Mouse (Mus musculus): ENCODE results near the gene Kirrel. TPM values are rescaled to one million over a fixed set of nuclear protein-coding genes. Genes with fewer than 3 reads are reported as not detected.

Gene Kirrel
- polyA plus RNA-seq, 1 experiment: 10.2 TPM

DNA sequence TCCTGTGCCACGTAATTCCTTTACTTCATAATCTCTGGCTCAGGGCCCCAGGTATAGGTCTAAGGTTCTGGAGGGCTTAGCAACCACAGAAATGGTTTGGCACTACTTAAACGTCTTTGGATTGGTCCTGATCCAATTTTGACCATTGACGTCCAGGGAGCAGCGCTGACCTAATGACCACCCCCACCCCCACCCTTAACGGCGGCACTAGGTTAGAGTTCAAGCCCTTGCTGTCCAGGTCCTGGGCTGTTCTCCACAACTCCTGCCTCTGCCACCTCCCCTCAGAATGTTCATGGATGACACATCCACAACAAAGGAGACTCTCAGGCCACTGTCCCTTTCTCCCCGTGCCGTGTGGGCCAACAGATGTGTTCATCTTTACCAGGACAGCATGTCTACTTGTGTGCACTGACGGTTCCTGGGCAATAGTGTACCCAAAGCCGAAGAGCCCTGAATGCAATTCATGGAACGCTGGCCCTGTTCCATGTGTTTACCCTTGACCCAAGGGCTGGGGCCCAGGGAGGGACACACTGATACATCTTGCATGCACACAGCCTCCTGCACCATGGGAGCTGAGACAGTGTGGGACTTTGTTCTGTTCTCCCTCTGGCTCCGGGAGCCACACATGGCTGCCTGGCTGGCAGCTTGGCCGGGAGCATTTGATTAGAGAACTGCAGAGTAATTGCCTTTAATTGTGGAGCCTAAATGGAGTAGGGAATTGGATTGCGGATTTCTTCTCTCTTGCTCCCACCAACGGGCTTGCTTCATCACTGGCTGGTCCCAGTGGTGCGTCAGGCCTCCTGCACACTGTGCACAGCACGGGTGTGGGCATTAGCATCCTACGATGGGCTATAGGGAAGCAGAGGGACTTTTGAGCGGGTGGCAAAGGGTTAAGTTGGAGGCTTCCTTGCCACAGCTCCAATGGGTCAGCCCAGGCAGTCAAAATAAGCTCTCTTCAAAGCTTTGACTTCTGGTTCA, 76.3 kb downstream of the Kirrel start:
- WGBS: 54% methylated on average over 19 of the region's 19 CpGs
- TF ChIP-seq POLR2A (IDR thresholded peaks at IDR 0.05; ENCODE audit: low read depth, low read length) (no peak), CTCF (conservative IDR thresholded peaks at IDR 0.05; ENCODE audit: insufficient read depth, insufficient read length, low read depth, low read length) (no peak)
- H3K4me3 ChIP-seq (ENCODE audit: insufficient read depth, low read depth, low read length): no peak overlapping the region
- no peaks in the 10 kb centered on the region for H3K4me1 ChIP-seq (ENCODE audit: control insufficient read depth, insufficient read depth, low read length)
- no peaks in the 10 kb centered on the region for H3K36me3 ChIP-seq (ENCODE audit: control insufficient read depth, insufficient read depth, low read length)
- no peaks in the 10 kb centered on the region for H3K27me3 ChIP-seq (replicated peaks; ENCODE audit: control insufficient read depth, insufficient read depth, low read length)
- H3K27ac ChIP-seq (ENCODE audit: insufficient read depth, low read depth, low read length): no peak overlapping the region
- DNase-seq: no peak

DNA sequence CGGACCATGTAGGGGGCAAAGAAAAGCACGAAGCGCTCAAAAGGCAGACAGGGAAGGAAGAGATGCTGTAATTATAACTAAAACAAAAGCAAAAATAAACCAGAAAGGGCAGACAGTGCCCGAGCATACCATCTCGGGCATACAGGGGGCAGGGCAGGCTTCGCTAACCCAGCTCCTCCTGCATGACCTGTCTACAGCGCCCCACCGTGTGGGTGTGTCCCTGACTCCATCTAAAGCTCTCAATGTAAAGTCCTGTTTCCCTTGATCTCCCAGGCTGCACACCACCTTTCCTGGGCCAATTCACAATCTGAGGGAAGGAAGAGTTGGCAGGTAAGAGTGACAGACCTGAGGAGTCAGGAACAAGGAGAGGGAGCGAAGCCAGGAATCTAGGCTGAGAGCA, 77.3 kb downstream of the Kirrel start:
- H3K4me1 ChIP-seq (ENCODE audit: control insufficient read depth, insufficient read depth, low read length): no peaks in the 10 kb centered on the region
- DNase-seq: no peak
- no peaks in the 10 kb centered on the region for H3K36me3 ChIP-seq (ENCODE audit: control insufficient read depth, insufficient read depth, low read length)
- TF ChIP-seq POLR2A (IDR thresholded peaks at IDR 0.05; ENCODE audit: low read depth, low read length) (no peak), CTCF (conservative IDR thresholded peaks at IDR 0.05; ENCODE audit: insufficient read depth, insufficient read length, low read depth, low read length) (no peak)
- 87% methylated on average over 9 of the region's 9 CpGs for WGBS
- no peak overlapping the region for H3K27ac ChIP-seq (ENCODE audit: insufficient read depth, low read depth, low read length)
- H3K4me3 ChIP-seq (ENCODE audit: insufficient read depth, low read depth, low read length): no peak overlapping the region
- H3K27me3 ChIP-seq (replicated peaks; ENCODE audit: control insufficient read depth, insufficient read depth, low read length): no peaks in the 10 kb centered on the region

DNA sequence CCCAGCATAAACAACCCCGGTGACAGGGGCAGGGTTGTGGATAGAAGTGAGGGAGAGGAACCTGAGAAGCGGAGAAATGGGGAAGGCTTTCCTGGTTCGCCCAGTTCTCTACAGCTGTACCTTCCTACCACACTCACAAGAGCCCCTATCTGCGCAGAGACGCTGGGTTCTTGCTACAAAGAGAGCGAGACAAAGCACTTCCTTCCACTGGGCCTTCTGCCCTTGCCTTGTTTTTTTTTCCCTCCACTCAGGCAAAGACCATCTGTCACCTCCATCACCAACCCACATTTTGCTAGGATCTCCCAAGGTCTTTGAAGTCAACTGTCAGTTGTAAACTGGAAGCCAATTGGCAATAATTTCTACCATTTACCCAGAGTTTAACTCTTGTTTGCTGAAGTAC, 80.8 kb downstream of the Kirrel start:
- 59% methylated on average over 6 of the region's 6 CpGs for WGBS
- no peak for DNase-seq
- Histone ChIP-seq H3K36me3 (ENCODE audit: control insufficient read depth, insufficient read depth, low read length) (no peaks in the 10 kb centered on the region), H3K27ac (ENCODE audit: insufficient read depth, low read depth, low read length) (no peak overlapping the region), H3K4me1 (ENCODE audit: control insufficient read depth, insufficient read depth, low read length) (no peaks in the 10 kb centered on the region), H3K27me3 (replicated peaks; ENCODE audit: control insufficient read depth, insufficient read depth, low read length) (no peaks in the 10 kb centered on the region), H3K4me3 (ENCODE audit: insufficient read depth, low read depth, low read length) (no peak overlapping the region)
- no peak for TF ChIP-seq CTCF (conservative IDR thresholded peaks at IDR 0.05; ENCODE audit: insufficient read depth, insufficient read length, low read depth, low read length)
- no peak for TF ChIP-seq POLR2A (IDR thresholded peaks at IDR 0.05; ENCODE audit: low read depth, low read length)

DNA sequence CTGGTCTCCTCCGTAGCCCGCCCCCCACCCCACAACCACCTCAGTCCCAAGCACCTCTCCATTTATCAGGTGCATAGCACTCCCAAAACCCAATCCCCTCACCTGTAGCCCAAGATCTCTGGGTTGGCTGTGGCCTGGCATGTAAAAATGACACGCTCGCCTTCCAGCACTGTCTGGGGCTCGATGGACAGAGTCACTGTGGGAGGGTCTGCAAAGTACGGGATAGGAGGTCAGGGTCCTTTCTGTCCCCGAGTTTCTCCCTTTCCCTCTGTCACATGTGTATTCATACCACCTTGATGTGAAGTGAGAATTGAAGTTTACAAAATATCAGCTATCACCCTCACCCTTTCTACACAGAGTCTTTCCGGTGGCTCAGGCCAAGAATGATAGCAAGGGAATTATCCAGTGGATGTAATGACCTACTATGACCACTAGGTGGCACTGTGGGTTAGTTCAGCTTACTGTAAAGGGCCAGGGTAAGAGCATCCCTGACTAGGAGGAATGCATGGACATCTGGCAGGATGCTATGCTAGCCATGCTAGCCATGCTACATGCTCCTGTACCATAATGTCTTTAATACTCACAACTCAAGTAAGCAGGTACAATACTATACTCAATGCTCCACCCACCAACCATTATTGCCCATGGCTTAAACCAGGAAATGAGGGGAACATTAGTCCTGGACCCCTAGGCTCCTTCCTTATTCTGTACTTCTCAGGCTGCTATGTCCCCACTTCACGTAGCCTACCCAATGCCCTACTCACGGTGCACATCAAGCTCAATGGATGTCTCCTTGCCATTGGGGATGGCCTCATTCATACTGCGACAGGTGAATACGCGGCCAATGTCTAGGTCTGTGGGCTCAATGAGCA, 84.6 kb downstream of the Kirrel start:
- WGBS: 75% methylated on average over 13 of the region's 13 CpGs

DNA sequence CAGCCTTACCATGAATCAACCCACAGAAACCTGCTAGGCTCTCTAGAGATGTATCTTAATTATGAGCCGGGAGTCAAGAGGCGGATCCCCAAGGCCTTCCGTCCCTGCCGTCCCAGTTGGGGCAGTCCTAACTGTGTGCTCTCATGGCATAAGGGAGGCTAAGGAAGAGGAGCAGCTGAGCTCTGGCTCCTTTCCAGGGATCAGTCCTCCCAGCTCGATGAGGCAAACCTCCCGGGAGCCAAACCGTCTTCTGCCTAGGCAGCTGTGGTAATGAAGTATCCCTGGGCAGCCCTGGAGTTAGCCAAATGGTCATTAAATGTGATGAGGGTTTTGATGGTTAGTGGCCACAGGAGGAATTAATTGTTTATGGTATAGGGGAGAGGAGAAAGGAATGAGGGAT, 87.4 kb downstream of the Kirrel start:
- Histone ChIP-seq H3K4me1 (ENCODE audit: control insufficient read depth, insufficient read depth, low read length) (no peaks in the 10 kb centered on the region), H3K27ac (ENCODE audit: insufficient read depth, low read depth, low read length) (no peak overlapping the region), H3K36me3 (ENCODE audit: control insufficient read depth, insufficient read depth, low read length) (no peaks in the 10 kb centered on the region), H3K4me3 (ENCODE audit: insufficient read depth, low read depth, low read length) (no peak overlapping the region), H3K27me3 (replicated peaks; ENCODE audit: control insufficient read depth, insufficient read depth, low read length) (no peaks in the 10 kb centered on the region)
- TF ChIP-seq CTCF (conservative IDR thresholded peaks at IDR 0.05; ENCODE audit: insufficient read depth, insufficient read length, low read depth, low read length) (no peak), POLR2A (IDR thresholded peaks at IDR 0.05; ENCODE audit: low read depth, low read length) (no peak)
- DNase-seq: peak; percentile 7
- WGBS: 48% methylated on average over 7 of the region's 7 CpGs

More for the DNA sequence above, 84.6 kb downstream of the Kirrel start:
- no peak overlapping the region for H3K27ac ChIP-seq (ENCODE audit: insufficient read depth, low read depth, low read length)
- H3K27me3 ChIP-seq (replicated peaks; ENCODE audit: control insufficient read depth, insufficient read depth, low read length): no peaks in the 10 kb centered on the region
- no peaks in the 10 kb centered on the region for H3K36me3 ChIP-seq (ENCODE audit: control insufficient read depth, insufficient read depth, low read length)
- no peaks in the 10 kb centered on the region for H3K4me1 ChIP-seq (ENCODE audit: control insufficient read depth, insufficient read depth, low read length)
- no peak overlapping the region for H3K4me3 ChIP-seq (ENCODE audit: insufficient read depth, low read depth, low read length)
- peak; percentile 72 for DNase-seq
- no peak for TF ChIP-seq POLR2A (IDR thresholded peaks at IDR 0.05; ENCODE audit: low read depth, low read length)
- peak; percentile 80 for TF ChIP-seq CTCF (conservative IDR thresholded peaks at IDR 0.05; ENCODE audit: insufficient read depth, insufficient read length, low read depth, low read length)

DNA sequence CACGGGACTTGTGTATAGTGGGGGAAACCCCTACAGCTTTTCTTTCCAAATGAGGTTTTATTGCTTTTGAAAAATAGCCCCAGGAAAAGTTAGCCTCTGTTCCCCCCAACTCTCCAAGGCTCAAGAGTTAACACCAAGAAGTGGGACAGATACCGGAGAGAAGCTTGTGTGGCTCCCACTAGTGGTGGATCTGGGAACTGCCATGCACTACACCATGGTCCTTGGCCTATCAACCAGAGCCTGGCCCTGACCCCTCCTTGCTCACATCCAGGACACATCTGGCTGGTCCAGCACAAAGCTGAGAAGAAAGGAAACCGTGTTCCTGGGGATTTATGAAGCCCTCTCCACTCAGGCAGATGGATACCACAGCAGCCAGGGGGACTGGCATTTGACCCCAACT, 92.3 kb downstream of the Kirrel start:
- WGBS: 68% methylated on average over 3 of the region's 3 CpGs
- no peaks in the 10 kb centered on the region for H3K27me3 ChIP-seq (replicated peaks; ENCODE audit: control insufficient read depth, insufficient read depth, low read length)
- H3K36me3 ChIP-seq (ENCODE audit: control insufficient read depth, insufficient read depth, low read length): no peaks in the 10 kb centered on the region
- DNase-seq: peak; percentile 34
- no peak overlapping the region for H3K27ac ChIP-seq (ENCODE audit: insufficient read depth, low read depth, low read length)
- H3K4me3 ChIP-seq (ENCODE audit: insufficient read depth, low read depth, low read length): no peak overlapping the region
- TF ChIP-seq CTCF (conservative IDR thresholded peaks at IDR 0.05; ENCODE audit: insufficient read depth, insufficient read length, low read depth, low read length) (peak; percentile 69), POLR2A (IDR thresholded peaks at IDR 0.05; ENCODE audit: low read depth, low read length) (no peak)
- H3K4me1 ChIP-seq (ENCODE audit: control insufficient read depth, insufficient read depth, low read length): no peaks in the 10 kb centered on the region

DNA sequence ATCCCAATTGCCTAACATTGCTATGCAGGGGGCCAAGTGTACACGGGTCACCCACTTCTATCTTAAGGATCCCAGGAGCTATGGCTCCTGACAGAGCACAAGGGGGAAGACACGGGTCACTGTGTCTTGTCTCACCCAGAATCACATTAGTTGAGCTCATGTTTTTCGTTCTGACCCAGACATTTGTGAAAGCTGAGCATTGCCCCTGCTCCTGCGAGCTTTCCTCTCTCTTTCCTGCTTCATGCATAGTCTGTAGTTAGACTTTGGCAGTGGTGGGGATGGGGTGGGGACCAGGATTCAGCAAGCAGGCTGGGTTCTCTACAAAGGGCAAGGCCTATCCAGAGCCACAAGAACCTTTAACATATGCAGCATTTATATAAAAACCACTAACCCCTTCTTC, 94.8 kb downstream of the Kirrel start:
- Histone ChIP-seq H3K4me3 (ENCODE audit: insufficient read depth, low read depth, low read length) (no peak overlapping the region), H3K27me3 (replicated peaks; ENCODE audit: control insufficient read depth, insufficient read depth, low read length) (no peaks in the 10 kb centered on the region), H3K4me1 (ENCODE audit: control insufficient read depth, insufficient read depth, low read length) (no peaks in the 10 kb centered on the region), H3K27ac (ENCODE audit: insufficient read depth, low read depth, low read length) (no peak overlapping the region), H3K36me3 (ENCODE audit: control insufficient read depth, insufficient read depth, low read length) (no peaks in the 10 kb centered on the region)
- TF ChIP-seq CTCF (conservative IDR thresholded peaks at IDR 0.05; ENCODE audit: insufficient read depth, insufficient read length, low read depth, low read length): no peak
- no peak for TF ChIP-seq POLR2A (IDR thresholded peaks at IDR 0.05; ENCODE audit: low read depth, low read length)
- 72% methylated on average over 4 of the region's 4 CpGs for WGBS
- no peak for DNase-seq

Measured in kidney, adult 2 months (tissue).